Mouse (Mus musculus): ENCODE results near the gene Cenpv.

- TF ChIP-seq CTCF (IDR thresholded peaks at IDR 0.05; ENCODE audit: control insufficient read depth, insufficient read depth, insufficient read length) (no peak), MYOG (IDR thresholded peaks at IDR 0.05; ENCODE audit: control insufficient read depth, extremely low read depth, insufficient read length) (no peak), MYOD1 (IDR thresholded peaks at IDR 0.05; ENCODE audit: control insufficient read depth, insufficient read length, low read depth) (no peak), USF1 (IDR thresholded peaks at IDR 0.05; ENCODE audit: low read depth) (no peak)
Observed at GRCm38 (mm10) chr11:62574703-62575085, 35.6 kb upstream of the Cenpv start.
